Mouse (Mus musculus) embryonic stem cell, embryonic (primary cell): ENCODE data around the gene Col23a1.

ENCODE experiments used
- CTCF ChIA-PET, 4 experiments: fragments of 300-600 bp in 2 of 4; fragments of 350-600 bp in 2 of 4; sonication (Branson Sonifier 250); formaldehyde crosslinking; loops; one replicate each; lab custom pipeline; 2022; ENCODE audit warnings: inconsistent platforms in 2 of 4; lab: Charles Lee
- POLR2A ChIA-PET, 4 experiments: fragments of 300-600 bp in 2 of 4; fragments of 350-600 bp in 2 of 4; sonication (Branson Sonifier 250); formaldehyde crosslinking; loops; one replicate each; lab custom pipeline; 2022; ENCODE audit warnings: antibody characterized with exemption in 4 of 4, inconsistent platforms in 1 of 4; lab: Charles Lee

Gene Col23a1

DNA sequence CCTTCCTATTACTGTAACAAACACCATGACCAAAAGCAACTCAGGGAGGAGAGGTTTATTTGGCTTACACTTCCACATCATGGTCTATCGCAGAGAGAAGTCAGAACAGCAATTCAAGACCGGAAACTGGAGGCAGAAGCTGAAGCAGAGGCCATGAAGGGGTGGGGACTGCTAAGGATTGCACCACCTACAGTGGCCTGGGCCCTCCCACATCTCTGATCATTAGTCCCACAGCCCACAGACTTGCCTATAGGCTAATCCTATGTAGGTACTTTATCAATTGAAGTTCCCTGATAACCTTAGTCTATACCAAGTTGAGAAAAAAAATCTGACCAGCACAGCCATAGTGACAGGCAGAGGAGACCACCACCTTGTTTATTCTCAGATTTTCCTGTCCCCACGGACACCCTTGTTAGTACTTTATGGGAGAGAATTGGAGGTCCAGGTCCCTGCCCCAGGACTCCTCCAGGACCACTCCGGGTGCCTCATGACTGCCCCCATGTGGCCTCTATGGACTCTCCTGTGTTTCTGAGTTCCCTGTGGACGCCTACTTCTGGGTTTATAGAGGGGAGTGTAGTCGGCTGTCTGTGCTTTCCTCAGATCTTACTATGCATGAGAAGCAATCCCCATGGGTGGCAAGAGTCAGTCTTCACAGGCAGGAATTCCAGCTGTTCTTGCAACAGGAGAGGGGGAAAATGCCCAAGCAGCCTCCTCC is 157.1 kb downstream of the Col23a1 start:
- ChIA-PET POLR2A (no interaction called here), CTCF (no interaction called here)

GRCm38 (mm10) chr11:51448256-51448655 is 158.5 kb downstream of the Col23a1 start:
- ChIA-PET CTCF (interaction anchor here in 1 of 4 experiments (0.5 kb wide), 1 partner anchor 533 kb away, joined by 3 read pairs; the partner anchor contains the start of gene Zfp2), POLR2A (no interaction called here)

GRCm38 (mm10) chr11:51448680-51449079 is 159.0 kb downstream of the Col23a1 start:
- POLR2A ChIA-PET: no interaction called here

GRCm38 (mm10) chr11:51449881-51450280 is 160.2 kb downstream of the Col23a1 start:
- CTCF ChIA-PET: interaction anchor here in 1 of 4 experiments (0.6 kb wide), 1 partner anchor 47 kb away, joined by 3 read pairs; no protein-coding TSS in a partner anchor
- POLR2A ChIA-PET: interaction anchor here in 1 of 4 experiments (1.4 kb wide), 1 partner anchor 34 kb away, joined by 3 read pairs; no protein-coding TSS in a partner anchor

More at GRCm38 (mm10) chr11:51448680-51449079, 159.0 kb downstream of the Col23a1 start:
- CTCF ChIA-PET: interaction anchor here in 1 of 4 experiments (0.5 kb wide), 1 partner anchor 533 kb away, joined by 3 read pairs; the partner anchor contains the start of gene Zfp2

GRCm38 (mm10) chr11:51451281-51451680 is 161.6 kb downstream of the Col23a1 start:
- ChIA-PET POLR2A (no interaction called here), CTCF (no interaction called here)

- ChIA-PET CTCF (no interaction called here), POLR2A (no interaction called here)
These were observed 162.2 kb downstream of the Col23a1 start for GRCm38 (mm10) chr11:51451925-51452324.

DNA sequence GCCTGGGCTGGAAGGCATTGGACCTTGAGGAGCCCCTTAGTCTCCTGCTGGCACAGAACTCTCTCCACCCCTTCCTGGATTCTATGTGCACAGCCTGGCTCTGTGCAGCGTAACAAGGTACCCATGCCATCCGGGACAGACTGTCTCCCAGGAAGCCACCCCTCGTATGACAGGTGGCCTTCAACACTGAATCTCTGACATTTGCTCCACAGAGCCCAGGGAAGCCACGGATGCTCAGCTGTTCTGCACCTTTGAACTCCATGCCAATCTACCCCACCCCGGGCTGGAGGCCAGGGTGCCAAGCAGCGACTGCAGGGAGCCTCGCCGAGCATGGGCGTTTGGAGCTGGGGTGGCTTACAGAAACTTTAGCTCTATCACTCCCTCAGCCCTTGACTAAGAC is 164.0 kb downstream of the Col23a1 start:
- POLR2A ChIA-PET: interaction anchor here in 1 of 4 experiments (1.3 kb wide), 1 partner anchor 101 kb away, joined by 3 read pairs; no protein-coding TSS in a partner anchor

DNA sequence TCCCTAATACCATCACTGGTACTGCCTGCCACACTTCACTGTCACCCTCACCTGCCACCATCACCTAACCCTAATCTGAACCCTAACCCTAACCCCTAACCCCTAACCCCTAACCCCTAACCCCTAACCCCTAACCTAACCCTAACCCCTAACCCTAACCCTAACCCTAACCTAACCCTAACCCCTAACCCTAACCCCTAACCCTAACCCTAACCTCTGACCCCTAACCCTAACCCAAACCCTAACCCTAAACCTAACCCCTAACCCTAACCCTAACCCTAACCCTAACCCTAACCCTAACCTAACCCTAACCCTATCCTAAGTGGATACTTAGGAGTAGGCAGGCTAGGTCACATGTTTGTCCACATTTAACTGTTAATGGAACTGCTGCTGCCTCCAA is 165.8 kb downstream of the Col23a1 start:
- ChIA-PET POLR2A (no interaction called here), CTCF (interaction anchor here in 1 of 4 experiments (0.6 kb wide), 1 partner anchor 915 kb away, joined by 3 read pairs; no protein-coding TSS in a partner anchor)

More for the DNA sequence above, 164.0 kb downstream of the Col23a1 start:
- CTCF ChIA-PET: no interaction called here

- POLR2A ChIA-PET: interaction anchor here in 3 of 4 experiments (0.6 kb wide), 3 partner anchors 27 to 71 kb away, joined by 3 to 10 read pairs (median 3); no protein-coding TSS in a partner anchor
- CTCF ChIA-PET: interaction anchor here in 2 of 4 experiments (0.5 to 0.6 kb wide), 3 partner anchors 21 to 662 kb away, joined by 3 to 6 read pairs (median 4); partner anchors contain the start of gene Zfp879 (in 1 of the 2)
These were observed 167.9 kb downstream of the Col23a1 start for GRCm38 (mm10) chr11:51457624-51458023.

- ChIA-PET POLR2A (no interaction called here), CTCF (no interaction called here)
These were observed 168.9 kb downstream of the Col23a1 start for GRCm38 (mm10) chr11:51458649-51459048.

- ChIA-PET POLR2A (no interaction called here), CTCF (no interaction called here)
These were observed 169.9 kb downstream of the Col23a1 start for GRCm38 (mm10) chr11:51459569-51460043.

- ChIA-PET CTCF (interaction anchor here in 1 of 4 experiments (0.6 kb wide), 1 partner anchor 84 kb away, joined by 3 read pairs; no protein-coding TSS in a partner anchor), POLR2A (interaction anchor here in 1 of 4 experiments (1.4 kb wide), 1 partner anchor 9 kb away, joined by 4 read pairs; no protein-coding TSS in a partner anchor)
These were observed 179.0 kb downstream of the Col23a1 start for GRCm38 (mm10) chr11:51468737-51469136.

GRCm38 (mm10) chr11:51469341-51469831 is 179.7 kb downstream of the Col23a1 start:
- POLR2A ChIA-PET: interaction anchor here in 1 of 4 experiments (1.4 kb wide), 1 partner anchor 9 kb away, joined by 4 read pairs; no protein-coding TSS in a partner anchor

GRCm38 (mm10) chr11:51470383-51471144 is 180.8 kb downstream of the Col23a1 start:
- POLR2A ChIA-PET: interaction anchor here in 3 of 4 experiments (0.6 to 1.0 kb wide), 5 partner anchors 43 to 714 kb away, joined by 3 to 5 read pairs (median 3); partner anchors contain the start of gene 0610009B22Rik (in 1 of the 3)
- CTCF ChIA-PET: no interaction called here

More at GRCm38 (mm10) chr11:51469341-51469831, 179.7 kb downstream of the Col23a1 start:
- CTCF ChIA-PET: interaction anchor here in 1 of 4 experiments (0.6 kb wide), 1 partner anchor 83 kb away, joined by 3 read pairs; no protein-coding TSS in a partner anchor

- CTCF ChIA-PET: no interaction called here
These were observed 184.0 kb downstream of the Col23a1 start for GRCm38 (mm10) chr11:51473686-51474085.

GRCm38 (mm10) chr11:51476543-51476942 is 186.8 kb downstream of the Col23a1 start:
- POLR2A ChIA-PET: interaction anchor here in 1 of 4 experiments (1.4 kb wide), 1 partner anchor 8 kb away, joined by 3 read pairs; no protein-coding TSS in a partner anchor
- CTCF ChIA-PET: interaction anchor here in 1 of 4 experiments (1.5 kb wide), 1 partner anchor 63 kb away, joined by 5 read pairs; no protein-coding TSS in a partner anchor

More at GRCm38 (mm10) chr11:51473686-51474085, 184.0 kb downstream of the Col23a1 start:
- POLR2A ChIA-PET: no interaction called here

- CTCF ChIA-PET: no interaction called here
- POLR2A ChIA-PET: interaction anchor here in 1 of 4 experiments (1.2 kb wide), 1 partner anchor 9 kb away, joined by 4 read pairs; no protein-coding TSS in a partner anchor
These were observed 187.9 kb downstream of the Col23a1 start for GRCm38 (mm10) chr11:51477571-51477970.

- ChIA-PET CTCF (no interaction called here), POLR2A (no interaction called here)
These were observed 192.5 kb downstream of the Col23a1 start for GRCm38 (mm10) chr11:51482251-51482650.
